Mouse (Mus musculus) cerebellum, adult 2 months (tissue): ENCODE measurements around the gene Epn1. TPM values are rescaled to one million over a fixed set of nuclear protein-coding genes. Genes with fewer than 3 reads are reported as not detected.

Source experiments
- DNase-seq, 2 experiments: peaks; one replicate each; pipeline ENCODE4 v3.0.0; 2021
- H3K27ac ChIP-seq: fragments of 200-500 bp; 2 replicates; pipeline ENCODE4 v1.5.1; 2012; ENCODE audit warnings: low read length, control low read depth, inconsistent platforms; ENCODE audit not compliant: insufficient read depth
- H3K27me3 ChIP-seq: fragments of 200-500 bp; 2 replicates; pipeline ENCODE4 v1.6.1; 2012; ENCODE audit warnings: inconsistent platforms, mild to moderate bottlenecking, low read length, moderate library complexity; ENCODE audit not compliant: control insufficient read depth, insufficient read depth
- H3K4me1 ChIP-seq: fragments of 200-500 bp; 2 replicates; pipeline ENCODE4 v1.6.1; 2011; ENCODE audit warnings: low read length; ENCODE audit not compliant: control insufficient read depth, insufficient read depth
- H3K4me3 ChIP-seq: fragments of 200-500 bp; replicated peaks from 2 replicates; pipeline ENCODE3; 2011; ENCODE audit warnings: mild to moderate bottlenecking, low read depth, low read length, control low read depth; ENCODE audit not compliant: insufficient read depth
- CTCF ChIP-seq: fragments of 200-500 bp; IDR thresholded peaks from 2 replicates; pipeline ENCODE4 v1.5.1; 2011; ENCODE audit warnings: low read depth, mild to moderate bottlenecking, control low read depth, low read length, moderate library complexity, borderline replicate concordance; ENCODE audit not compliant: insufficient read depth
- POLR2A ChIP-seq: fragments of 200-500 bp; IDR thresholded peaks from 2 replicates; pipeline ENCODE4 v1.6.1; 2011; ENCODE audit warnings: low read length, control low read depth, borderline replicate concordance; ENCODE audit not compliant: insufficient read depth
- WGBS: fragments of 180-500 bp; shearing (Covaris S2); methylation state at CpG from one replicate; pipeline ENCODE4 v1.1.7; 2018; 5-methylcytosine and 5-hydroxymethylcytosine counted together
- polyA plus RNA-seq: library from polyadenylated mRNA; depleted of rRNA; stranded (reverse); fragments of >200 nt; gene quantifications from 2 replicates; pipeline ENCODE4 v1.2.3, GENCODE M21; 2012

Gene Epn1
- polyA plus RNA-seq, 1 experiment: 246 TPM

GRCm38 (mm10) chr7:5037467-5037866, 42.6 kb upstream of the Epn1 start:
- Histone ChIP-seq H3K27me3 (no peaks in the 10 kb centered on the region), H3K4me1 (no peaks in the 10 kb centered on the region), H3K4me3 (peak overlapping the region; percentile 82), H3K27ac (no peak overlapping the region; the same call in 1 of the 2 replicates)
- TF ChIP-seq POLR2A (no peak), CTCF (no peak)
- 84% methylated on average over 8 of the region's 8 CpGs for WGBS
- DNase-seq: no peak

- Histone ChIP-seq H3K4me1 (no peaks in the 10 kb centered on the region), H3K27ac (peak within 1 kb of the TSS; percentile 94), H3K4me3 (peak within 1 kb of the TSS; percentile 82)
Measured at GRCm38 (mm10) chr7:5038109-5038732, 41.8 kb upstream of the Epn1 start, which contains the start of gene Zfp784. TSS of gene Zfp784 (minus strand) at chr7:5038446.

DNA sequence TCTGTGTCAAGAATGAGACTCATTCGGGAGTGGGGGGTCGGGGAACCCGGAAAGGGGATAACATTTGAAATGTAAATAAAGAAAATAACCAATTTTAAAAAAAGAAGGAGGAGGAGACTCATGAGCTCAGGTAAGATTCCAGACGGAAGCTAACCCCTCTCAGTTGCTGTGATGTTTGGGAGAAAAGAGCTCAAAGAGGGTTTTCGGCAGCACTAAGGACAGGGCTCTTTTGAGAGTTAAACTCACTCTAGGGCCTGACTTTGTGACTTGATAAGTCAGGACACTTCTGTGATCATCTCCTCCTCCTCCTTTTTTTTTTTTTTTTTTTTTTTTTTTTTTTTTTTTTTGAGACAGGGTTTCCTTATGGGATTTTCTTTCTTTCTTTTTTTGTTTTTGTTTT, 41.1 kb upstream of the Epn1 start:
- Histone ChIP-seq H3K4me1 (no peaks in the 10 kb centered on the region), H3K4me3 (no peak overlapping the region), H3K27ac (no peak overlapping the region), H3K27me3 (no peaks in the 10 kb centered on the region)
- no peak for DNase-seq
- TF ChIP-seq POLR2A: no peak
- TF ChIP-seq CTCF: no peak
- whole genome bisulfite sequencing: 27% methylated on average over 5 of the region's 5 CpGs

More at GRCm38 (mm10) chr7:5038109-5038732, 41.8 kb upstream of the Epn1 start, which contains the start of gene Zfp784:
- peak; percentile 92 to 96 for DNase-seq
- H3K27me3 ChIP-seq: no peaks in the 10 kb centered on the region
- no peak for TF ChIP-seq CTCF
- peak; percentile 72 for TF ChIP-seq POLR2A
- WGBS: 2% methylated on average over 48 of the region's 48 CpGs

- no peak for DNase-seq
- H3K4me3 ChIP-seq: no peak overlapping the region
- no peaks in the 10 kb centered on the region for H3K27me3 ChIP-seq
- no peaks in the 10 kb centered on the region for H3K4me1 ChIP-seq
- no peak for TF ChIP-seq POLR2A
- no peak for TF ChIP-seq CTCF
- 78% methylated on average over 2 of the region's 2 CpGs for WGBS
- H3K27ac ChIP-seq: no peak overlapping the region
Measured at GRCm38 (mm10) chr7:5044981-5045380, 35.1 kb upstream of the Epn1 start.

DNA sequence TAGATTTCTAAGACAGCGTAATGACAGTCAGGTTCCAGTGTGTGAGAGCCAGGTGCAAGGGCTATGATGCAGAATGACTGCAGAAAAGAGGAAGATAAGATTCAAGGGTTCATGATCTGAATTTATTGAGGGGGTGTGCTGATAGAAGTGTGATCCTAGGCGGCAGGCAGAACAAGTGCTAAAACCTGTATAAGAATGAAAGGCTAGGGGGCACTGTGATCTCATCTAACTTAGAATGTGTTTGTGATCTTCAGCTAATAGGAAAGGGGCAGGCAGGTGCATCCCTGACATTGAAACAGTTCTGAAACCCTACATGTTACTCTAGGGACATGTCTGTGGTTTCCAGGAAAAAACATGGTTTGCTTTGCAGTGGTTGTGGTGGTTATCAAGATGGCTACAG, 33.9 kb upstream of the Epn1 start:
- no peaks in the 10 kb centered on the region for H3K27me3 ChIP-seq
- no peak overlapping the region for H3K27ac ChIP-seq
- peaks cover 6% of the 10 kb centered on the region; the same call in 1 of the 2 replicates for H3K4me1 ChIP-seq
- WGBS: 76% methylated on average over 2 of the region's 2 CpGs
- no peak for TF ChIP-seq CTCF
- TF ChIP-seq POLR2A: no peak
- no peak for DNase-seq
- no peak overlapping the region for H3K4me3 ChIP-seq

GRCm38 (mm10) chr7:5047313-5047712, 32.7 kb upstream of the Epn1 start:
- 15% methylated on average over 2 of the region's 2 CpGs for WGBS
- Histone ChIP-seq H3K27ac (no peak overlapping the region), H3K4me3 (no peak overlapping the region), H3K4me1 (peaks cover 6% of the 10 kb centered on the region; the same call in 1 of the 2 replicates), H3K27me3 (no peaks in the 10 kb centered on the region)
- TF ChIP-seq CTCF (peak; percentile 23; the same call in 1 of the 2 replicates), POLR2A (no peak)
- peak; percentile 33 to 63 for DNase-seq

DNA sequence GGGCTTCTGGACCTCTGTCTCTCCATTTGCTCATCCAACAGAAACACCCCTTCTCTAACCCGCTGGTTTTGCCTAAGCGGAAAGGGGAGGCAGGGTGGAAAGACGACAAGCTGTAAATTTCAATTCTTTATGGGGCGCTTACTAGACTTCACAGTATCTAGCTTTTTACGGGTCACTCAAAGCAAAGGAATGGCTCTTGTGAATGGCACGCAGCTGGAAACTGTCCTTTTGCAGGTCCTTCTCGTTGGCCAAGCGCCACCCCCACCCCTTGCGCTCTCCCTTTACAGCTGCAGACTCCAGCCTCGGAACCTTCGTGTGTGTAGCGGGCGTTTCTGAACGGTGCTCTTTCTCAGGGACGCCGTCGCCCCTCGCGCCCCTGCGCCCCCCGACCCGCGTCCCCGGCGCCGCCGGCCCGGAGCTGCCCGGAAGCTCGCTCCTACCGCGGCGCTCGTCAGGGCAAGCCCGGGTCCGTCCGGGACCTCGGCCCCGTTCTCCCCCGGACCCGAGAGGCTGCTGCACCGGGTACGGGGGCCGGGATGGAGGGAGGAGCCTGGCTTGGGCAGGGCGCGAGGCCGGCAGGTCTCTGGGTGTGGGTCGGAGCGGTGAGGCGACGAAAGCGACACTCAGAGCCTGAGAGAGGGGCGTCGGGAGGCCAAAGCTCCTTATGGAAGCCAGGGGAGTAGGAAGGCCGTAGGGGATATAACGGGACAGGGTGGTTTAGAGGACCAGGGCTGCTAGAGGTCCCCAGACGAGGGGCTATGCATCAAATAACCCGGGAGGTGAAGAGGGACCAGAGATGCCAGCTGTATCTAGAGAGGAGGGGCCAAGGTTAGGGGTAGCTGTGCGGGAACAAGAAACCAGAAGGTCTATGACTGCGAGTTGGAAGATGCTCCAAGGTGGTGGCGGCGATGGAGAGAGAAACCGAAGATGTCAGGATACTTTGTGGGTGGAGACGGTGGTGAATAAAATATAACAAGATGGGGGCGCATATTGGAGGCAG, 28.5 kb upstream of the Epn1 start, which contains the start of gene Zfp580:
Zfp580 (plus strand) TSS at position 346 of the 1,000 bp plus-strand sequence.
- Histone ChIP-seq H3K4me1 (peaks cover 13% of the 10 kb centered on the region), H3K27me3 (no peaks in the 10 kb centered on the region), H3K4me3 (peak within 1 kb of the TSS; percentile 69), H3K27ac (peak within 1 kb of the TSS; percentile 10)
- TF ChIP-seq POLR2A (peak; percentile 58; the same call in 1 of the 2 replicates), CTCF (no peak)
- DNase-seq: peak; percentile 84 to 91
- 1% methylated on average over 65 of the region's 65 CpGs for WGBS
